Mouse (Mus musculus) intestine, embryonic 15.5 days (tissue): ENCODE measurements at regions not wholly inside any gene's neighbourhood (a gene's known extent, or its start where the extent isn't known, plus 50 kb on each side); places are given as distances from the start of the nearest gene placed in this dataset.

Experiments used
- ATAC-seq: fragments of 200-750 bp; cut with Nextera tagmentation; 2 replicates; pipeline ENCODE4 v1.8.0; 2017; ENCODE audit warnings: moderate TSS enrichment, moderate library complexity
- H3K27ac ChIP-seq: fragments of 300-500 bp; sonication (generic); 2 replicates; pipeline ENCODE4 v1.5.1; 2015; ENCODE audit warnings: mild to moderate bottlenecking, inconsistent platforms
- H3K27me3 ChIP-seq: fragments of 300-500 bp; sonication (generic); replicated peaks from 2 replicates; pipeline ENCODE4 v1.6.1; 2015; ENCODE audit warnings: inconsistent platforms
- H3K36me3 ChIP-seq: fragments of 300-500 bp; sonication (generic); 2 replicates; pipeline ENCODE4 v1.6.1; 2015; ENCODE audit warnings: inconsistent platforms
- H3K4me1 ChIP-seq: fragments of 300-500 bp; sonication (generic); replicated peaks from 2 replicates; pipeline ENCODE4 v1.6.1; 2015; ENCODE audit warnings: inconsistent platforms
- H3K4me2 ChIP-seq: fragments of 300-500 bp; sonication (generic); replicated peaks from 2 replicates; pipeline ENCODE4 v1.6.1; 2015; ENCODE audit warnings: mild to moderate bottlenecking, inconsistent platforms
- H3K4me3 ChIP-seq: fragments of 300-500 bp; sonication (generic); replicated peaks from 2 replicates; pipeline ENCODE4 v1.5.1; 2015; ENCODE audit warnings: inconsistent platforms
- H3K9ac ChIP-seq: fragments of 300-500 bp; sonication (generic); 2 replicates; pipeline ENCODE4 v1.6.1; 2015; ENCODE audit warnings: inconsistent platforms
- H3K9me3 ChIP-seq: fragments of 300-500 bp; sonication (generic); 2 replicates; pipeline ENCODE4 v1.6.1; 2016; ENCODE audit warnings: inconsistent platforms
- WGBS: fragments of 180-500 bp; shearing (Covaris S2); methylation state at CpG from one replicate; pipeline ENCODE4 v1.1.7; 2015; 5-methylcytosine and 5-hydroxymethylcytosine counted together

- Histone ChIP-seq H3K4me2 (no peak overlapping the region; the same call in 1 of the 2 replicates), H3K27ac (0 out of 2 replicates have a peak overlapping the region, but pooled peaks have one; percentile 22)
Measured at GRCm38 (mm10) chr1:61373661-61374491, 264.7 kb upstream of the Pard3b start.

DNA sequence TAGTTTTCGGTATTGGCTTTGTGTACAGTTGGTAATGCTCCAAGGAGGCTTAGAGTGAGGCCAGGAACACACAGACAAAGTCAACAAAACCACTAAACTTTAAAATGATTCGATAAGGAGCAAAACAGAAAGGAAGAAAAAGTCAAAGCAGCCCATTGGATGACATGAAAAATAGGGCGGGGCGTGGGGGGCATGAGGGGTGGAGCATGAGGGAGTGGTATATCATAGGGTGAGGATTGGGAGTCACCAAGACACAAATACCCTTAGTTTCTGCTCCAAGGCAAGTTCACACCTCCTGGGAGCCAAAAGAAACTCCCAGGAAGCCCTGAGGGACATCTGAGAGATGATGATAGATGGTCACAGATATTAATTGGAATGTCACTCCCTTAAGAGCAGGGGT, 262.2 kb upstream of the Pard3b start:
- Histone ChIP-seq H3K36me3 (no peaks in the 10 kb centered on the region), H3K9ac (no peak overlapping the region), H3K4me1 (peaks cover 15% of the 10 kb centered on the region), H3K27me3 (no peaks in the 10 kb centered on the region), H3K4me3 (no peak overlapping the region), H3K4me2 (no peak overlapping the region), H3K9me3 (no peaks in the 10 kb centered on the region), H3K27ac (no peak overlapping the region)
- WGBS, result 48% methylated on average over 4 of the region's 4 CpGs
- ATAC-seq, result 0 out of 2 replicates have a peak, but pooled peaks have one; percentile 19

More at GRCm38 (mm10) chr1:61373661-61374491, 264.7 kb upstream of the Pard3b start:
- Histone ChIP-seq H3K9ac (no peak overlapping the region), H3K4me3 (no peak overlapping the region), H3K27me3 (no peaks in the 10 kb centered on the region), H3K36me3 (no peaks in the 10 kb centered on the region), H3K4me1 (peaks cover 15% of the 10 kb centered on the region), H3K9me3 (no peaks in the 10 kb centered on the region)
- WGBS, result 47% methylated on average over 17 of the region's 17 CpGs
- peak; percentile 39; the same call in 1 of the 2 replicates for ATAC-seq

GRCm38 (mm10) chr1:61377070-61377469, 261.6 kb upstream of the Pard3b start:
- 3% methylated on average over 7 of the region's 7 CpGs for WGBS

GRCm38 (mm10) chr1:61378240-61378639, 260.4 kb upstream of the Pard3b start:
- H3K27me3 ChIP-seq, result no peaks in the 10 kb centered on the region
- no peaks in the 10 kb centered on the region for H3K36me3 ChIP-seq
- no peak overlapping the region for H3K4me3 ChIP-seq
- no peaks in the 10 kb centered on the region for H3K9me3 ChIP-seq
- ATAC-seq, result peak; percentile 46
- H3K4me2 ChIP-seq, result no peak overlapping the region; the same call in 1 of the 2 replicates
- H3K27ac ChIP-seq, result no peak overlapping the region
- no peak overlapping the region for H3K9ac ChIP-seq
- peaks cover 15% of the 10 kb centered on the region for H3K4me1 ChIP-seq
- 38% methylated on average over 8 of the region's 8 CpGs for WGBS

More at GRCm38 (mm10) chr1:61377070-61377469, 261.6 kb upstream of the Pard3b start:
- no peaks in the 10 kb centered on the region for H3K27me3 ChIP-seq
- H3K4me3 ChIP-seq, result no peak overlapping the region
- ATAC-seq, result no peak
- no peaks in the 10 kb centered on the region for H3K36me3 ChIP-seq
- no peak overlapping the region for H3K27ac ChIP-seq
- H3K9me3 ChIP-seq, result no peaks in the 10 kb centered on the region
- H3K4me1 ChIP-seq, result peaks cover 15% of the 10 kb centered on the region
- no peak overlapping the region for H3K9ac ChIP-seq
- H3K4me2 ChIP-seq, result 0 out of 2 replicates have a peak overlapping the region, but pooled peaks have one; percentile 18

- no peak overlapping the region for H3K27ac ChIP-seq
- peaks cover 12% of the 10 kb centered on the region for H3K4me1 ChIP-seq
- H3K27me3 ChIP-seq, result no peaks in the 10 kb centered on the region
- H3K9me3 ChIP-seq, result no peaks in the 10 kb centered on the region
- H3K4me3 ChIP-seq, result no peak overlapping the region
- H3K9ac ChIP-seq, result no peak overlapping the region
- 85% methylated on average over 21 of the region's 21 CpGs for WGBS
- ATAC-seq, result no peak
- no peaks in the 10 kb centered on the region for H3K36me3 ChIP-seq
- H3K4me2 ChIP-seq, result no peak overlapping the region
Measured at GRCm38 (mm10) chr1:61379771-61380517, 258.7 kb upstream of the Pard3b start.

- Histone ChIP-seq H3K4me1 (no peaks in the 10 kb centered on the region), H3K4me2 (no peak overlapping the region), H3K9ac (no peak overlapping the region), H3K9me3 (no peaks in the 10 kb centered on the region), H3K36me3 (no peaks in the 10 kb centered on the region), H3K27ac (no peak overlapping the region), H3K27me3 (no peaks in the 10 kb centered on the region), H3K4me3 (no peak overlapping the region)
- ATAC-seq, result no peak
- 32% methylated on average over 4 of the region's 4 CpGs for WGBS
Measured at GRCm38 (mm10) chr1:61387587-61387986, 251.0 kb upstream of the Pard3b start.

DNA sequence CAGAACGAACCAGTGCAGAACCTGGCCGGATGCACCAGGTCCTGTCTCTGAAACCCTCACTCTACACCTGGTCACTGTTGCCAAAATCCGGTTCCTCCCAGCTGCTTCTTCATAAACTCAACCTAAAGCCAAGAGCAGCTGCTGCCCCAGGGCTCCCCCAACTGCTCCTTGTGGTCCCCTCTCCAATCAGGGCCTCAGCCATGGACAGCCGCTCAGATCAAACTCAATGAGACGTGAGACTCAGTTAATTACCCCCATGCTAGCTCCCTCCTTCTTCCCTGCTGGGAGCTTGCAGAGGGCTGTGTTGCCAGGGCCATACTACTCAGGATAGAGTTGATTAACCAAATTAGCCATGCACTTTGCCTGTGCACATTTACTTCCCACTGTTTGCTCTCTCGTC, 240.8 kb upstream of the Pard3b start:
- no peak overlapping the region for H3K27ac ChIP-seq
- no peaks in the 10 kb centered on the region for H3K27me3 ChIP-seq
- no peaks in the 10 kb centered on the region for H3K36me3 ChIP-seq
- H3K4me1 ChIP-seq, result no peaks in the 10 kb centered on the region
- no peak for ATAC-seq
- WGBS, result 60% methylated on average over 6 of the region's 6 CpGs
- H3K9ac ChIP-seq, result no peak overlapping the region
- H3K4me2 ChIP-seq, result no peak overlapping the region
- H3K9me3 ChIP-seq, result no peaks in the 10 kb centered on the region
- no peak overlapping the region for H3K4me3 ChIP-seq

GRCm38 (mm10) chr1:61402339-61402738, 236.3 kb upstream of the Pard3b start:
- H3K27ac ChIP-seq, result no peak overlapping the region
- WGBS, result 58% methylated on average over 8 of the region's 8 CpGs
- no peak overlapping the region for H3K4me3 ChIP-seq
- no peak for ATAC-seq
- H3K4me1 ChIP-seq, result no peaks in the 10 kb centered on the region
- H3K9ac ChIP-seq, result no peak overlapping the region
- H3K36me3 ChIP-seq, result no peaks in the 10 kb centered on the region
- peak overlapping the region; percentile 24 for H3K4me2 ChIP-seq
- H3K27me3 ChIP-seq, result no peaks in the 10 kb centered on the region
- no peaks in the 10 kb centered on the region for H3K9me3 ChIP-seq

- no peak overlapping the region for H3K27ac ChIP-seq
- H3K4me3 ChIP-seq, result no peak overlapping the region
- 60% methylated on average over 9 of the region's 9 CpGs for WGBS
- H3K27me3 ChIP-seq, result no peaks in the 10 kb centered on the region
- H3K4me2 ChIP-seq, result no peak overlapping the region
- no peaks in the 10 kb centered on the region for H3K36me3 ChIP-seq
- H3K9me3 ChIP-seq, result no peaks in the 10 kb centered on the region
- no peak overlapping the region for H3K9ac ChIP-seq
- no peaks in the 10 kb centered on the region for H3K4me1 ChIP-seq
- no peak for ATAC-seq
Measured at GRCm38 (mm10) chr1:61407201-61407600, 231.4 kb upstream of the Pard3b start.

DNA sequence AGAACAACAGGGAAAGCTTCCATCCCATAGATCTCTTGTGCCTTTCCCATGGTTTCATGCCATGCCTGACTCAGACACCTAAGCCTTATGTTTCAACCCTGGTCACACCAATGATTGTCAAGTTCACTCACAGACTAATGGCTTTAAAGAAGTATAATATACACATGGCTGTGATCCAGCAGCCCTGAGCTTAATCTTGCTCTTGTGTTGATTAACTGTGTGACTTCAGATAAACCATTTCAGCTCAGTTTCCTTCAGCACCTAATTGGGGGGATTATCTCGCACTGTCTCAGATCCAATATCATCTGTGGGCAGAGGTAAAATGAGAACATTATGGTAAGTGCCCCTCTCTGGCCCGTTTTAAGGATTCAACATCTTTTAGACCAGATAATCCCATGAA, 223.9 kb upstream of the Pard3b start:
- Histone ChIP-seq H3K4me1 (no peaks in the 10 kb centered on the region), H3K4me2 (no peak overlapping the region), H3K36me3 (no peaks in the 10 kb centered on the region), H3K27me3 (no peaks in the 10 kb centered on the region), H3K27ac (no peak overlapping the region), H3K9me3 (no peaks in the 10 kb centered on the region), H3K9ac (no peak overlapping the region), H3K4me3 (no peak overlapping the region)
- ATAC-seq, result no peak
- WGBS, result 38% methylated on average over 2 of the region's 2 CpGs

- Histone ChIP-seq H3K4me3 (no peak overlapping the region), H3K36me3 (no peaks in the 10 kb centered on the region), H3K27me3 (no peaks in the 10 kb centered on the region), H3K4me1 (no peaks in the 10 kb centered on the region), H3K27ac (no peak overlapping the region), H3K9me3 (no peaks in the 10 kb centered on the region), H3K9ac (no peak overlapping the region), H3K4me2 (no peak overlapping the region)
- WGBS, result 64% methylated on average over 20 of the region's 20 CpGs
- no peak for ATAC-seq
Measured at GRCm38 (mm10) chr1:61415426-61416195, 223.0 kb upstream of the Pard3b start.

GRCm38 (mm10) chr1:61418396-61418795, 220.2 kb upstream of the Pard3b start:
- Histone ChIP-seq H3K27ac (no peak overlapping the region), H3K36me3 (no peaks in the 10 kb centered on the region), H3K4me1 (no peaks in the 10 kb centered on the region), H3K4me3 (no peak overlapping the region), H3K4me2 (no peak overlapping the region), H3K27me3 (no peaks in the 10 kb centered on the region), H3K9ac (no peak overlapping the region), H3K9me3 (no peaks in the 10 kb centered on the region)
- WGBS, result 77% methylated on average over 5 of the region's 5 CpGs
- no peak for ATAC-seq
